ENCODE assay signal across 27 mouse cellular contexts in genomic region chr14:13914387-13915082, GRCm38 (mm10). TPM values are rescaled to one million over a fixed set of nuclear protein-coding genes. Genes with fewer than 3 reads are reported as not detected.
"Had no signal": no experiment of that assay in that cellular context is flagged by ENCODE, and none has a peak within 500 bp of the region (broad histone marks: within the 10 kb centered on the region; RNA-seq: fewer than 3 reads in every experiment).

Gene Gm281, minus strand, starts transcription at chr14:13914478.

- H3K4me3 ChIP-seq: kidney, embryonic 15.5 days; limb, embryonic 12.5 days; limb, embryonic 15.5 days; midbrain, embryonic 13.5 days had no signal

- H3K9ac ChIP-seq: kidney, embryonic 15.5 days; limb, embryonic 12.5 days; limb, embryonic 15.5 days; liver, embryonic 14.5 days; liver, postnatal 0 days; lung, embryonic 14.5 days; midbrain, embryonic 13.5 days had no signal

- H3K4me2 ChIP-seq: kidney, embryonic 15.5 days; limb, embryonic 12.5 days; limb, embryonic 15.5 days; liver, embryonic 11.5 days; lung, embryonic 14.5 days; midbrain, embryonic 13.5 days had no signal

- DNase-seq: kidney, postnatal 10 days; kidney, postnatal 36 days; layer of hippocampus, postnatal 36 days; left cerebral cortex, postnatal 4 days; liver, postnatal 0 days; thymus, adult 2 months; thymus, postnatal 14 days; thymus, postnatal 4 days had no signal

- H3K27ac ChIP-seq: kidney, embryonic 15.5 days; limb, embryonic 12.5 days; limb, embryonic 15.5 days; liver, embryonic 14.5 days; macrophage; midbrain, embryonic 13.5 days; stomach, postnatal 0 days had no signal

- H3K27me3 ChIP-seq: kidney, embryonic 15.5 days; limb, embryonic 12.5 days; limb, embryonic 15.5 days; midbrain, embryonic 13.5 days had no signal

- H3K9me3 ChIP-seq: kidney, embryonic 15.5 days; limb, embryonic 12.5 days; limb, embryonic 15.5 days; midbrain, embryonic 13.5 days had no signal

- H3K4me1 ChIP-seq: kidney, embryonic 15.5 days; limb, embryonic 15.5 days; midbrain, embryonic 13.5 days had no signal

- H3K36me3 ChIP-seq: kidney, embryonic 15.5 days; limb, embryonic 12.5 days; limb, embryonic 15.5 days; midbrain, embryonic 13.5 days had no signal

- ATAC-seq: liver, postnatal 0 days; lung, postnatal 0 days; midbrain, embryonic 13.5 days had no signal

RNA-seq across cellular contexts. Expression of gene Gm281, which starts in this region (rescaled TPM):
- total RNA-seq: layer of hippocampus, adult 8-10 months; layer of hippocampus, postnatal 10 days; layer of hippocampus, postnatal 36 days; left cerebral cortex, adult 8-10 months; left cerebral cortex, postnatal 14 days; left cerebral cortex, postnatal 4 days; megakaryocyte, adult 5-6 weeks; midbrain, postnatal 0 days had no signal
- polyA plus RNA-seq: kidney, embryonic 15.5 days; limb, embryonic 12.5 days; limb, embryonic 15.5 days; liver, embryonic 11.5 days; liver, embryonic 14.5 days; liver, postnatal 0 days; macrophage; midbrain, embryonic 13.5 days; midbrain, postnatal 0 days; neural tube, embryonic 11.5 days; neural tube, embryonic 14.5 days; stomach, embryonic 14.5 days; stomach, postnatal 0 days had no signal
